Mouse (Mus musculus) liver, postnatal 0 days (tissue): ENCODE measurements around the gene Ugt1a7c. TPM values are rescaled to one million over a fixed set of nuclear protein-coding genes. Genes with fewer than 3 reads are reported as not detected.
"Not testable (repeated sequence)": the region's sequence is repeated elsewhere in the genome, so short reads cannot be mapped to it uniquely, and the experiment has no call there.

Source experiments
- ATAC-seq: fragments of 200-750 bp; cut with Nextera tagmentation; 2 replicates; pipeline ENCODE4 v1.8.0; 2017; ENCODE audit warnings: mild to moderate bottlenecking, moderate library complexity
- DNase-seq: peaks from one replicate; pipeline ENCODE4 v3.0.0-alpha.2; 2016
- H3K27ac ChIP-seq: fragments of 300-500 bp; sonication (generic); 2 replicates; pipeline ENCODE4 v1.5.1; 2014; ENCODE audit warnings: antibody characterized with exemption, moderate library complexity, mild to moderate bottlenecking, low read depth
- H3K27me3 ChIP-seq: fragments of 300-500 bp; sonication (generic); 2 replicates; pipeline ENCODE4 v1.6.1; 2014; ENCODE audit warnings: low read length, control low read depth, mixed read lengths; ENCODE audit not compliant: insufficient read depth
- H3K36me3 ChIP-seq: fragments of 300-500 bp; sonication (generic); replicated peaks from 2 replicates; pipeline ENCODE4 v1.6.1; 2014; ENCODE audit warnings: mild to moderate bottlenecking, control low read depth, low read length, moderate library complexity, mixed read lengths; ENCODE audit not compliant: insufficient read depth
- H3K4me1 ChIP-seq: fragments of 300-500 bp; sonication (generic); 2 replicates; pipeline ENCODE4 v1.6.1; 2014; ENCODE audit warnings: antibody characterized with exemption, mild to moderate bottlenecking, control low read depth; ENCODE audit not compliant: insufficient read depth
- H3K4me2 ChIP-seq: fragments of 300-500 bp; sonication (generic); 2 replicates; pipeline ENCODE4 v1.6.1; 2014; ENCODE audit warnings: low read depth, mild to moderate bottlenecking, low read length, moderate library complexity, mixed read lengths
- H3K4me3 ChIP-seq: fragments of 300-500 bp; sonication (generic); 2 replicates; pipeline ENCODE4 v1.5.1; 2014; ENCODE audit warnings: low read depth, low read length
- H3K9ac ChIP-seq: fragments of 300-500 bp; sonication (generic); replicated peaks from 2 replicates; pipeline ENCODE4 v1.6.1; 2014; ENCODE audit warnings: mild to moderate bottlenecking, moderate library complexity
- H3K9me3 ChIP-seq: fragments of 300-500 bp; sonication (generic); 2 replicates; pipeline ENCODE4 v1.6.1; 2016; ENCODE audit warnings: mild to moderate bottlenecking, control low read depth, low read length, mixed read lengths
- CTCF ChIP-seq: sonication (generic); IDR thresholded peaks from 2 replicates; pipeline ENCODE4 v1.5.1; 2016; ENCODE audit warnings: antibody characterized with exemption, low read depth
- EP300 ChIP-seq: IDR thresholded peaks from 2 replicates; pipeline ENCODE4 v1.6.1; 2016; ENCODE audit warnings: antibody characterized with exemption, low read depth, mild to moderate bottlenecking
- WGBS: fragments of 180-500 bp; shearing (Covaris S2); extraction: QIAGEN DNeasy Blood & Tissue Kit; methylation state at CpG from one replicate; pipeline ENCODE4 v1.1.7; 2014; ENCODE audit not compliant: insufficient replicate concordance; 5-methylcytosine and 5-hydroxymethylcytosine counted together
- polyA plus RNA-seq: library from polyadenylated mRNA; unstranded; fragments of >200 nt; fragmentation: Nextera tagmentation; extraction: Ambion mirVana; gene quantifications from 2 replicates; pipeline ENCODE4 v1.2.1, GENCODE M21; 2015

Ugt1a7c gene
- polyA plus RNA-seq, 1 experiment from 2014 or later, result 2.3 TPM

GRCm38 (mm10) chr1:88219054-88219453 lies 124.2 kb downstream of the Ugt1a7c start:
- Histone ChIP-seq H3K4me2 (no peak overlapping the region), H3K9me3 (peaks cover 30% of the 10 kb centered on the region), H3K27ac (no peak overlapping the region), H3K9ac (no peak overlapping the region), H3K4me3 (no peak overlapping the region), H3K36me3 (no peaks in the 10 kb centered on the region), H3K27me3 (no peaks in the 10 kb centered on the region), H3K4me1 (no peaks in the 10 kb centered on the region)
- ATAC-seq, result no peak
- WGBS, result 13% methylated on average over 1 of the region's 1 CpGs
- TF ChIP-seq CTCF (no peak), EP300 (no peak)
- DNase-seq, result no peak

DNA sequence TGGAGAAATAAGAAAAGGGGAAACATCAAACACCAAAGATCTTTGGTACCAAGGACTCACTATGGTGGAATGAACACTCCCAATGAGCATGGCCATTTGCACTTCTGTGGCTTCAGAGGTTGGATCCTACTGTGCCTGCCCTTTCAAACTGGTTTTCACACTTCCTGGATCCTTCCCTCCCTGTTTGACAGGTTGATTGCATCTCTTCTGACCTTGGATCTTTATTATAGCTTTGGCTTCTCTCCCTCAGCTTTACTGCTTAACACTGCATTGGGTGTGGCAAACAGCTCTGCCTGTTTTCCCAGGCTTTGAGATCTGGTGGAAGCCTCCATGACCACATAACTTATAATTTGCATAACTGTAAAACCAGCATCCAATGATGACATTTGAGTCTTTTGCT lies 125.5 kb downstream of the Ugt1a7c start:
- no peak for DNase-seq
- no peaks in the 10 kb centered on the region for H3K4me1 ChIP-seq
- H3K27ac ChIP-seq, result no peak overlapping the region
- TF ChIP-seq CTCF, result no peak
- no peak for TF ChIP-seq EP300
- no peak overlapping the region for H3K4me2 ChIP-seq
- H3K9ac ChIP-seq, result no peak overlapping the region
- no peak for ATAC-seq
- H3K36me3 ChIP-seq, result no peaks in the 10 kb centered on the region
- no peaks in the 10 kb centered on the region for H3K27me3 ChIP-seq
- peaks cover 20% of the 10 kb centered on the region for H3K9me3 ChIP-seq
- H3K4me3 ChIP-seq, result no peak overlapping the region

- ATAC-seq (no peak), DNase-seq (no peak)
- 40% methylated on average over 2 of the region's 2 CpGs for WGBS
- H3K27me3 ChIP-seq, result no peaks in the 10 kb centered on the region
- TF ChIP-seq CTCF (no peak), EP300 (no peak)
- no peak overlapping the region for H3K27ac ChIP-seq
- H3K9ac ChIP-seq, result no peak overlapping the region
- H3K4me1 ChIP-seq, result no peaks in the 10 kb centered on the region
- no peaks in the 10 kb centered on the region for H3K36me3 ChIP-seq
- H3K4me2 ChIP-seq, result no peak overlapping the region
- no peak overlapping the region for H3K4me3 ChIP-seq
- H3K9me3 ChIP-seq, result peaks cover 12% of the 10 kb centered on the region
These were observed 127.4 kb downstream of the Ugt1a7c start for GRCm38 (mm10) chr1:88222216-88222615.

DNA sequence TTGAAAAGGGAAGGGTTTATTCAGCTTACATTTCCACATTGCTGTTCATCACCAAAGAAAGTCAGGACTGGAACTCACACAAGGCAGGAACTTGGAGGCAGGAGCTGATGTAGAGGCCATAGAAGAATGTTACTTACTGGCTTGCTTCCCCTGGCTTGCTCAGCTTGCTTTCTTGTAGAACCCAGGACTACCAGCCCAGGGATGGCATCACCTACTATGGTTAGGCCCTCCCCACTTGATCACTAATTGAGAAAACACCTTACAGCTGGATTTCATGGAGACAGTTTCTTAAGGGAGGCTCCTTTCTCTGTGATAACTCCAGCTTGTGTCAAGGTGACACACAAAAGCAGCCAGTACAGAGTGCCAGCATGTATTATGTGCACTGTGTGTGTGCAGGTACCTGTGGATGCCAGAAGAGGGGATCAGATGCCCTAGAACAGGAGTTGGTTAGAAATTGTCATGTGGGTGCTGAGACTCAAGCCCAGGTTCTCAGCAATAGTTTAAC lies 128.2 kb downstream of the Ugt1a7c start:
- not testable (repeated sequence) for H3K9me3 ChIP-seq, H3K4me3 ChIP-seq, H3K36me3 ChIP-seq, DNase-seq, H3K4me2 ChIP-seq, H3K4me1 ChIP-seq, ATAC-seq, H3K27ac ChIP-seq, H3K27me3 ChIP-seq, H3K9ac ChIP-seq

DNA sequence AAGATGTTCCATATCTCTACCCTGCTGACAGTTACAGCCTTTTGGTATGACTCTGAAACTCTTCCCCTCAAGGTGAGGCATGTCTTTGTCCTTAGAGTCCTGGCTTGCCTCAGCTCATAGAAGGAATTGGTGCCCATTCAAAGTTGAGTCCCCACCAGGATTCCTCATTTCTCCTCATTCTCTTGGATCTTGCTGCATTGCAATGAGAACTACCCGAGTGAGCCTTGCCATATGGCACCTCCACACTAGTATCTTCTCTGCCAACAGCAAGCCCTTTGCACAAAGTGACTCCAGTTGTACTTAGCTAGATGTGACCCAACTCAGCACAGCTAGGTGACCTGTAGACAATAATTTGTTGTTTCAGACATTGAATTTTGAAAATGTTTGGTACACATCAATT lies 128.7 kb downstream of the Ugt1a7c start:
- Histone ChIP-seq H3K36me3 (no peaks in the 10 kb centered on the region), H3K9ac (no peak overlapping the region), H3K4me1 (no peaks in the 10 kb centered on the region), H3K4me3 (no peak overlapping the region), H3K9me3 (peaks cover 13% of the 10 kb centered on the region), H3K27me3 (no peaks in the 10 kb centered on the region), H3K27ac (no peak overlapping the region), H3K4me2 (no peak overlapping the region)
- ATAC-seq (no peak), DNase-seq (peak; percentile 32)
- no peak for TF ChIP-seq EP300
- TF ChIP-seq CTCF, result no peak
- WGBS, result 38% methylated on average over 1 of the region's 1 CpGs

GRCm38 (mm10) chr1:88224029-88224776 lies 129.3 kb downstream of the Ugt1a7c start:
- 52% methylated on average over 2 of the region's 2 CpGs for WGBS
- peak; percentile 71 for DNase-seq

DNA sequence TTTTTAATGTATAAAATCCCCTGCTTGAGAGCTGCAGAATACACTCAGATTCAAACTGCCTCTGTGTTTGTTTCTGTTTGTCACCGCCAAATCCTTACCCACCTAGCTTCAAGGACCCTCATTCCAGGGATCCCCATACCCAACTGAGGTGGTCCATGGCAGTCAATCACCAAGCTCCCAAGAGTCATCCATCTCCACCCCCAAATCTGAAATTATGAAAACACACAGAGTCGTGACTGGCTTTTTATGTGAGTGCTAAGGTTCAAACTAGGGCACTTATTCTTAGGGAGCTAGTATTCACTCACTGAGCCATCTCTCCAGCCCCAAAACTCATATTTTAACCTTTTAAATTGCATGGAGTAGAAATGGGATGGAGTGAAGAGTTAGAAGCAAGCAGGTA lies 130.4 kb downstream of the Ugt1a7c start:
- not testable (repeated sequence) for H3K9ac ChIP-seq, H3K27me3 ChIP-seq, DNase-seq, H3K36me3 ChIP-seq, H3K4me3 ChIP-seq, ATAC-seq, H3K27ac ChIP-seq, H3K4me2 ChIP-seq, H3K4me1 ChIP-seq
- 35% methylated on average over 2 of the region's 2 CpGs for WGBS
- H3K9me3 ChIP-seq, result peaks cover 17% of the 10 kb centered on the region

More at GRCm38 (mm10) chr1:88224029-88224776, 129.3 kb downstream of the Ugt1a7c start:
- no peak overlapping the region for H3K4me3 ChIP-seq
- H3K9ac ChIP-seq, result no peak overlapping the region
- ATAC-seq, result no peak
- H3K27me3 ChIP-seq, result no peaks in the 10 kb centered on the region
- H3K27ac ChIP-seq, result no peak overlapping the region
- H3K9me3 ChIP-seq, result peaks cover 13% of the 10 kb centered on the region
- no peak overlapping the region for H3K4me2 ChIP-seq
- no peaks in the 10 kb centered on the region for H3K4me1 ChIP-seq
- TF ChIP-seq CTCF, result no peak
- no peak for TF ChIP-seq EP300
- H3K36me3 ChIP-seq, result no peaks in the 10 kb centered on the region
